Mouse (Mus musculus): ENCODE data around the gene Hcfc1. TPM values are rescaled to one million over a fixed set of nuclear protein-coding genes. Genes with fewer than 3 reads are reported as not detected.

Hcfc1 gene
- polyA plus RNA-seq, 1 experiment from 2014 or later: 56.8 TPM

DNA sequence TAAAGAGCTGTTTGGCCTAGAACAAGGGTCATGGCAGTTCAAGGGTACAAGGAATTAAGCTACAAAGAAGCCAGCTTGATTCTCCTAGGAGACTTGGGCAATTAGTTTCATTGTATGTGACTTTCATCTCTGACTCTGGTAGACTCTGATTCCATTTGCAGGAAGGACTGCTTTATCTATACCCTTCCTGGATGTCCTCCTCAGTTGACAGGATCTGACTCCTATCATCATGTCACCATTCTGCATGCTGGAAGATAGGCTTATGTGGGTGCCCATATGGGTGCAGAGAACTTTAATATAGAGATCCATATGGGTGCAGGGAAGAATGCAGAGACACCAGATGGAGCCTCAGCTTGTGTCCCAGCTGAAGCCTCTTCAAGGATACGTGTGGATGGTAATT, 3.0 kb upstream of the Hcfc1 start:
- peaks cover 20% of the 10 kb centered on the region; the same call in 1 of the 2 replicates for H3K27me3 ChIP-seq (ENCODE audit: insufficient read depth, poor library complexity, severe bottlenecking)
- H3K27ac ChIP-seq: no peak overlapping the region
- peaks cover 6% of the 10 kb centered on the region; the same call in 1 of the 2 replicates for H3K4me1 ChIP-seq
- DNase-seq (ENCODE audit: low spot score): no peak
- H3K4me3 ChIP-seq: no peak overlapping the region
- 50% methylated on average over 1 of the region's 1 CpGs for WGBS
- H3K9me3 ChIP-seq: no peaks in the 10 kb centered on the region
- peaks cover 4% of the 10 kb centered on the region; the same call in 1 of the 2 replicates for H3K36me3 ChIP-seq

GRCm38 (mm10) chrX:73967177-73968075, 1.3 kb upstream of the Hcfc1 start:
- peak overlapping the region; percentile 96 for H3K27ac ChIP-seq
- peak; percentile 95 for DNase-seq (ENCODE audit: low spot score)
- peaks cover 8% of the 10 kb centered on the region; the same call in 1 of the 2 replicates for H3K36me3 ChIP-seq
- peaks cover 20% of the 10 kb centered on the region; the same call in 1 of the 2 replicates for H3K27me3 ChIP-seq (ENCODE audit: insufficient read depth, poor library complexity, severe bottlenecking)
- H3K9me3 ChIP-seq: no peaks in the 10 kb centered on the region
- WGBS: 11% methylated on average over 60 of the region's 60 CpGs
- H3K4me1 ChIP-seq: peaks cover 9% of the 10 kb centered on the region; the same call in 1 of the 2 replicates
- peak overlapping the region; percentile 71 for H3K4me3 ChIP-seq

- WGBS: 13% methylated on average over 20 of the region's 20 CpGs
- H3K27ac ChIP-seq: peak overlapping the region; percentile 96
- no peak for DNase-seq (ENCODE audit: low spot score)
Observed at GRCm38 (mm10) chrX:73965307-73965706, 850 bp downstream of the Hcfc1 start.

DNA sequence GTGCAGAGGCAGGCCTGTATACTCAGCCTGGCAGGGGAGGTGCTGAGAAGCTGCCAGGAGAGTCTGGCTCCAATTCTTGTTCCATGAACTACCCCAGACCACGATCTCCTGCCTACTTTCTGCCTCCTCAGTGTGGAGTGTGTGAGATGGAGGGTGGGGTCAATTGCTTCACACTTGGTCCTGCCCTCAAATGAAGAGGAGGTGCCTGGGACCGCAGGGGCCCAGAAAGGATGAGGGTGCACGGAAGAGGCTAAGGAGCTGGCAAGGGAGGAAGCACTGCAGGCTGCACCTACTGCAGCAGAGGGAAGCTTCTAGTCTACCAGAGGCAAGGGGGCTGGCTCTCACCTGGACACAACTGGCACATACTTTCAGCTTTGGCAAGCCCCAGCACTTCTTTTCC, 1.8 kb downstream of the Hcfc1 start:
- no peaks in the 10 kb centered on the region for H3K9me3 ChIP-seq
- H3K36me3 ChIP-seq: peaks cover 34% of the 10 kb centered on the region
- H3K4me3 ChIP-seq: peak overlapping the region; percentile 71
- peaks cover 9% of the 10 kb centered on the region; the same call in 1 of the 2 replicates for H3K4me1 ChIP-seq
- no peak overlapping the region for H3K27ac ChIP-seq
- WGBS: 36% methylated on average over 3 of the region's 3 CpGs
- H3K27me3 ChIP-seq (ENCODE audit: insufficient read depth, poor library complexity, severe bottlenecking): peaks cover 20% of the 10 kb centered on the region; the same call in 1 of the 2 replicates
- no peak for DNase-seq (ENCODE audit: low spot score)

More at GRCm38 (mm10) chrX:73965307-73965706, 850 bp downstream of the Hcfc1 start:
- peak overlapping the region; percentile 71 for H3K4me3 ChIP-seq
- H3K9me3 ChIP-seq: no peaks in the 10 kb centered on the region
- H3K36me3 ChIP-seq: peaks cover 25% of the 10 kb centered on the region; the same call in 1 of the 2 replicates
- H3K27me3 ChIP-seq (ENCODE audit: insufficient read depth, poor library complexity, severe bottlenecking): peaks cover 20% of the 10 kb centered on the region; the same call in 1 of the 2 replicates
- H3K4me1 ChIP-seq: peaks cover 9% of the 10 kb centered on the region; the same call in 1 of the 2 replicates

DNA sequence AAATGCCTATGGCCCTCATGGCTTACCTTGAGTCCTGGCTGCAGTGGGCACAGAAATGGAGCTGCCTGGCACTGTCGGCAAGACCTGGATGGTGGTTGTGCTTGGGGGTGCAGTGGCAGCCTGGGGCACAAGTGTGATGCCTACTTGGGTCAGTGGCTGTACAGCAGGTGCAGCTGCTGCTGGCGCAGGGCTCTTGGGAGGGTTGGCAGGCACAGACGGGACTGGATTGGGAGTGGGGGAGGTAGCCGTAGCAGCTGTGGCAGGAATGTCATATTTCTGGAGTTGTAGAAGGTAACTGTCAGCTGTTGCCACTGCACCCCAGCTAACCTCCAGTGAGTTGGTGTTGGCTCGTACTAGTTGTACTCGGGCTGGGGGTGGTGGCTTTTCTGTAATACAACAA, 11.2 kb downstream of the Hcfc1 start:
- no peak overlapping the region for H3K4me3 ChIP-seq
- no peak overlapping the region for H3K27ac ChIP-seq
- no peaks in the 10 kb centered on the region for H3K27me3 ChIP-seq (ENCODE audit: insufficient read depth, poor library complexity, severe bottlenecking)
- DNase-seq (ENCODE audit: low spot score): no peak
- peaks cover 96% of the 10 kb centered on the region for H3K36me3 ChIP-seq
- H3K4me1 ChIP-seq: no peaks in the 10 kb centered on the region
- no peaks in the 10 kb centered on the region for H3K9me3 ChIP-seq
- whole genome bisulfite sequencing: 89% methylated on average over 6 of the region's 6 CpGs

DNA sequence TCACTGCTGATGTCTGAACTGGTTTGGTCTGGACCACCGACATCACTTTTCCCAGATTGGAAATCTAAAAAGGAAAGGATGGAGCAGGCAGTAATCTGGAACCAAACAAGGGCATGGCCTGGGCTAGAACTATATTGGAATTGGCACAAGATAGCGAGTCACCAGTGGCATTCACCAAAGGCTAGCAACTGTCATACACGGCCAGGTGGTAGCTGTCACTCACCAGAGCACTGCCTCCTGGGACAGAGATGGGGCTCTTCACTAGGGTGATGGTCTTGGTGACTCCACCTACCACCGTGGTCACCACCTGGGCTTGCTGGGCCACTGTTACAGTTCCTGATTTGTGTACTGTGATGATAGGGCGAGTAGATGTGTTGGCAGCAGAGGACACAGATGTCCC, 13.6 kb downstream of the Hcfc1 start:
- Histone ChIP-seq H3K4me3 (no peak overlapping the region), H3K36me3 (peaks cover 97% of the 10 kb centered on the region), H3K27ac (no peak overlapping the region), H3K27me3 (ENCODE audit: insufficient read depth, poor library complexity, severe bottlenecking) (no peaks in the 10 kb centered on the region), H3K4me1 (no peaks in the 10 kb centered on the region), H3K9me3 (no peaks in the 10 kb centered on the region)
- DNase-seq (ENCODE audit: low spot score): no peak
- WGBS: 84% methylated on average over 5 of the region's 5 CpGs

GRCm38 (mm10) chrX:73949341-73949740, 16.8 kb downstream of the Hcfc1 start:
- Histone ChIP-seq H3K27ac (no peak overlapping the region), H3K4me1 (no peaks in the 10 kb centered on the region), H3K9me3 (no peaks in the 10 kb centered on the region), H3K4me3 (no peak overlapping the region), H3K27me3 (ENCODE audit: insufficient read depth, poor library complexity, severe bottlenecking) (no peaks in the 10 kb centered on the region), H3K36me3 (peaks cover 99% of the 10 kb centered on the region)
- WGBS: 91% methylated on average over 10 of the region's 10 CpGs
- no peak for DNase-seq (ENCODE audit: low spot score)

DNA sequence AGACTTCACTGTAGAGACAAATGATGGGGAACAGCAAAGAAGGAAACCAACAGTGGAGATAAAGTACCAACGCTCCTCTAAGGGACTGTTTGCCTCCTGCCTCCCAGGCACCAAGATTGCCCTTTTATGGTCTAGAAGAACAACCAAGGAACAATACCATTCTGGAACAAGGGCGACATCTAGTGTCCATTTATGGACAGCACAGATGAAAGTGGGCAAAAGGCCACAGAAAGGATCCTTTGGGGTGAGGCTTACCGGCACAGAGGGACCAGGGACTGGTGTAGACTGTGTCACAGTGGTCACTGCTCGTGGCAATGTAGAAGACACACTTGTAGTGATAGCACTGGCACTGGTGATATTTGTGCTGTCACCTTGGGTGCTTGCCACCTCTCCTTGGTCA, 17.5 kb downstream of the Hcfc1 start:
- DNase-seq (ENCODE audit: low spot score): no peak
- H3K9me3 ChIP-seq: no peaks in the 10 kb centered on the region
- WGBS: 29% methylated on average over 4 of the region's 4 CpGs

GRCm38 (mm10) chrX:73946896-73947295, 19.3 kb downstream of the Hcfc1 start:
- no peaks in the 10 kb centered on the region for H3K9me3 ChIP-seq
- H3K36me3 ChIP-seq: peaks cover 98% of the 10 kb centered on the region
- 85% methylated on average over 6 of the region's 6 CpGs for WGBS
- no peak overlapping the region for H3K27ac ChIP-seq
- H3K4me1 ChIP-seq: no peaks in the 10 kb centered on the region
- no peaks in the 10 kb centered on the region for H3K27me3 ChIP-seq (ENCODE audit: insufficient read depth, poor library complexity, severe bottlenecking)
- no peak overlapping the region for H3K4me3 ChIP-seq
- DNase-seq (ENCODE audit: low spot score): no peak

More for the DNA sequence above, 17.5 kb downstream of the Hcfc1 start:
- Histone ChIP-seq H3K4me1 (no peaks in the 10 kb centered on the region), H3K27ac (no peak overlapping the region), H3K27me3 (ENCODE audit: insufficient read depth, poor library complexity, severe bottlenecking) (no peaks in the 10 kb centered on the region), H3K36me3 (peaks cover 100% of the 10 kb centered on the region), H3K4me3 (no peak overlapping the region)

DNA sequence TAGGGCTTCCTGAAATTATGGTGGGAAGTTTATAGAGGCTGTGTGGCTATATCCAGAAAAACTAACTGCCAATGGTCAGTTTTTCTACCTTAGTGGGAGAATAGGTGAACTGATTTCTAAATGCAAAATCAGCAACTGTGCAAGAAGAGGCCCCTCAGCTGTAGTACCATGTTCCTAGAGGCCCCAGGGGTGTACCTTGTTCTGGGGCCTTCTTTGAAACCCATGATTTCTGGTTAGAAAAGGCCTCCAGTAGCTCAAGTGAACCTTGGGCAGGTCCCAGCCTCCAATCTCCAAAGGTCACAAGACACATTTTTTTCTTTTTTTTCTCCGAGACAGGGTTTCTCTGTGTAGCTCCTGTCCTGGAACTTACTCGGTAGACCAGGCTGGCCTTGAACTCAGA, 23.9 kb downstream of the Hcfc1 start:
- peaks cover 56% of the 10 kb centered on the region for H3K36me3 ChIP-seq
- 73% methylated on average over 2 of the region's 2 CpGs for WGBS

DNA sequence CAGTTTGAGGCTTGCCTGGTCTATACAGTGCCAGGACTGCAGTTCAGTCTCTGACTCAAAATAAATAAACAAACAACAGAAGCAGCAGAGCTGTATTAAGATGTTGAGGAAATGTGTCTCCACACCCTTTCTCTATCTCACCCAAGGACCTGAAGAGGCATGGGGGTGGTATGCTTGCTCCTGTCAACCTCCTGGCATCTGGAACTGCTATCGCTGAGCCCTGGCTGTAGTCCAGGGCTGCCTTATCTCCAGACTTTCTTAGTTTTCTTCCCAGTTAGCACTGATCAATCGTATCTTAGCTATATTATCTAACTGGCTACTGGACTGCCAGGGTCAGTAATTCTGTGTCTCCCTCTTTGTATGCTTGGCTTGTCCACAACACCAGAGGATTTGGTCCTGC, 24.3 kb downstream of the Hcfc1 start:
- Histone ChIP-seq H3K9me3 (no peaks in the 10 kb centered on the region), H3K4me3 (no peak overlapping the region), H3K27me3 (ENCODE audit: insufficient read depth, poor library complexity, severe bottlenecking) (no peaks in the 10 kb centered on the region), H3K27ac (no peak overlapping the region), H3K36me3 (peaks cover 52% of the 10 kb centered on the region), H3K4me1 (no peaks in the 10 kb centered on the region)
- DNase-seq (ENCODE audit: low spot score): no peak
- WGBS: 63% methylated on average over 2 of the region's 2 CpGs

More for the DNA sequence above, 23.9 kb downstream of the Hcfc1 start:
- no peak overlapping the region for H3K4me3 ChIP-seq
- H3K4me1 ChIP-seq: no peaks in the 10 kb centered on the region
- H3K9me3 ChIP-seq: no peaks in the 10 kb centered on the region
- no peaks in the 10 kb centered on the region for H3K27me3 ChIP-seq (ENCODE audit: insufficient read depth, poor library complexity, severe bottlenecking)
- DNase-seq (ENCODE audit: low spot score): no peak
- no peak overlapping the region for H3K27ac ChIP-seq

- H3K4me1 ChIP-seq: no peaks in the 10 kb centered on the region
- H3K36me3 ChIP-seq: peaks cover 7% of the 10 kb centered on the region; the same call in 1 of the 2 replicates
- no peaks in the 10 kb centered on the region for H3K27me3 ChIP-seq (ENCODE audit: insufficient read depth, poor library complexity, severe bottlenecking)
- no peak overlapping the region for H3K27ac ChIP-seq
- 78% methylated on average over 2 of the region's 2 CpGs for WGBS
- no peaks in the 10 kb centered on the region for H3K9me3 ChIP-seq
- no peak for DNase-seq (ENCODE audit: low spot score)
- no peak overlapping the region for H3K4me3 ChIP-seq
Observed at GRCm38 (mm10) chrX:73931871-73932270, 34.3 kb downstream of the Hcfc1 start.

DNA sequence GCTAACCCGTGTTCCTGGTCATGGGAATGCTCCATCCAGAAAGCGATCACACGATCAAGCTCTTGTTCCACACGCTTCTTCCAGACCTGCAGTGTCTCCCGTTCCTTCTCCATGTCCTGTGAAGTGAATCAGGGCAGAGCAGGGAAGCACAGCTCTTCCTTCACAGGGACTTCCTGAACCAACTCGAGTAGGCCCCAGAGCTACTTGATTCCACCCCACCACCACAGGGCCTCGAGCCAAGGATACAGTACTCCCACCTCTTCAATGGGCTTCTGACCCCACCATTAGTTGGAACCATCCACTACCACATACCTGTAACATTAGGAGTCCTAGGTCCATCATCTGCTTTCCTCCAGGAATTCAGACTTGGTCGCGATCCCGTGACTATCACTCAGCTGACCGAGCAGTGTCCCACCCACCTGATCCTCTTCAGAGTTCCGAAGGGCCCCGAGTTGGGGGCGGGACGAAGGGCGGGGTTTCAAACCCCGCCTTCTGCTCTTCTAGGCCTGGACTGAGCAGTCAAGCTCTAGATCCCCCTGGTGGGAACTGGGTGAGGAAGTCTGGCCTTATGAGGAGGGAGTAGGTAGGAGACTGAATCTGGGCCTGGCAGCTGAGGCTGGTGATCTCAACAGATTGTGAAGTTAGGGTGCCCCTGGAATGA, 35.6 kb downstream of the Hcfc1 start, which contains the start of gene Renbp:
Gene Renbp, minus strand, starts transcription at position 449 of the 661 bp plus-strand sequence.
- H3K9me3 ChIP-seq: no peaks in the 10 kb centered on the region
- DNase-seq (ENCODE audit: low spot score): peak; percentile 92
- H3K27ac ChIP-seq: peak within 1 kb of the TSS; percentile 53; the same call in 1 of the 2 replicates
- 32% methylated on average over 17 of the region's 17 CpGs for WGBS
- H3K4me1 ChIP-seq: no peaks in the 10 kb centered on the region
- no peaks in the 10 kb centered on the region for H3K27me3 ChIP-seq (ENCODE audit: insufficient read depth, poor library complexity, severe bottlenecking)
- H3K4me3 ChIP-seq: peak within 1 kb of the TSS; percentile 54
- peaks cover 14% of the 10 kb centered on the region; the same call in 1 of the 2 replicates for H3K36me3 ChIP-seq

Measured in heart, embryonic 10.5 days (tissue).